Mouse (Mus musculus): ENCODE measurements around the gene Pptc7. TPM values are rescaled to one million over a fixed set of nuclear protein-coding genes. Genes with fewer than 3 reads are reported as not detected.

The Pptc7 gene
- total and polyA plus RNA-seq, 3 experiments, result 77.5 to 133 (median 108) TPM

DNA sequence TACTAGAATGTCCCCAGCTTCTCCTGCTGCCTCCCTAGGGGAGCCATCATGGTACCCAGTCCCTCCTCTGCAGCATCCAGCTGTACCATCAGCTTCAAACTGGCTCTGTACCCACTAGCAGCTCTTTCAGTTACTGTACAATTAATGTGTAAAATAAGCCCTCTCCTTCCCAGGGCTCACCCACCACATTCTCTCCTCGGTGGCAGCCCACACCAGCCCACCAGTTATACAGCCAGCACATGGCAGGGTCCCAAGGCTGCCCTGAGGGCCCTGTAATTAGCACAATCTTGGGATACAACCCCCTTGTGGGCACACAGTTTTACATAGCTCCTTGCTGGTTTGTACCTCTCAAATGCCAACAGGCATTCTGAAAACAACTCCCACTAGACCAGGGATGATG, 43.2 kb upstream of the Pptc7 start:
- Histone ChIP-seq H3K4me3 (no peak overlapping the region), H3K79me2 (replicated peaks; ENCODE audit: control insufficient read depth, insufficient read depth, low read length) (no peaks in the 10 kb centered on the region), H3K36me3 (ENCODE audit: control insufficient read depth, insufficient read depth, low read length) (no peaks in the 10 kb centered on the region), H3K27me3 (ENCODE audit: control insufficient read depth, insufficient read depth, low read length) (no peaks in the 10 kb centered on the region), H3K4me1 (ENCODE audit: control insufficient read depth, insufficient read depth, low read length) (peaks cover 2% of the 10 kb centered on the region; the same call in 1 of the 2 replicates), H3K9ac (ENCODE audit: low read depth, low read length) (no peak overlapping the region), H3K27ac (no peak overlapping the region)
- DNase-seq, result no peak
- TF ChIP-seq EP300 (IDR thresholded peaks at IDR 0.05; ENCODE audit: insufficient read depth, low read depth, low read length), result no peak
- TF ChIP-seq POLR2A (IDR thresholded peaks at IDR 0.05; ENCODE audit: insufficient read depth, low read depth, low read length), result no peak
- TF ChIP-seq CTCF (IDR thresholded peaks at IDR 0.05), result no peak
- intact Hi-C loops (cut with DNase I), result loop anchor here (5.0 kb wide), 1 partner anchor 109 kb away; no protein-coding TSS in a partner anchor
- 80% methylated on average over 1 of the region's 1 CpGs for WGBS

DNA sequence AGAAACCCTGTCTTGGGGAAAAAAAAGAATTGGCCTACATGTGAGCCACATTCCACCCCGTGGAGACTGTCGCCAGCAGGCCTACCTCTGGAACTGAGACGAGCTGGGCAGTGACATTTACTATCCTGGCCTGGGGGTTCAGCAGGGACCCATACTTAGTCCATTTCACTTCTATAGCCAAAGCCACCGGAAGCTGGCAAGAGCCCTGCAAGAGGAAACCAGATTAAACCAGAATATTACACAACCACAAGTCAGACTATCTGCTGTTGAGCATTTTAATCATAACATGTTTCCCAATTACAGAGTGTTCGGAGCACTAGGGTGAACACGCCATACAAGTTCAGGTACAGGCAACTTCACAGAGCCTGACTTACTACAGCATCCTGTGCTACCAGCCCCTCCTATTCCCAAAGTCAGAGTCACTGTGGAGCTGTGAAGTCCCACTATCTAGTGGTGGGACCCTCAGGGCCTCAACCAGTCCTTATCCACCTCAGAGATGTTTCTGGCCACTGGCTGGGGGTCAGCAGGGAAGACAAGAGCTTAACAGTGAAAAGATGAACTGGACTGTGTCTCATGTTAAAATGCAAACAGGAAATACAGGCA, 41.5 kb upstream of the Pptc7 start:
- WGBS, result 80% methylated on average over 6 of the region's 6 CpGs
- TF ChIP-seq POLR2A (IDR thresholded peaks at IDR 0.05; ENCODE audit: insufficient read depth, low read depth, low read length), result no peak
- no peak for TF ChIP-seq EP300 (IDR thresholded peaks at IDR 0.05; ENCODE audit: insufficient read depth, low read depth, low read length)
- TF ChIP-seq CTCF (IDR thresholded peaks at IDR 0.05), result no peak
- intact Hi-C loops (cut with DNase I), result loop anchor here (5.0 kb wide), 1 partner anchor 110 kb away; no protein-coding TSS in a partner anchor
- no peak for DNase-seq
- no peak overlapping the region; the same call in 1 of the 2 replicates for H3K27ac ChIP-seq
- no peak overlapping the region for H3K9ac ChIP-seq (ENCODE audit: low read depth, low read length)
- H3K79me2 ChIP-seq (replicated peaks; ENCODE audit: control insufficient read depth, insufficient read depth, low read length), result no peaks in the 10 kb centered on the region
- H3K27me3 ChIP-seq (ENCODE audit: control insufficient read depth, insufficient read depth, low read length), result no peaks in the 10 kb centered on the region
- no peaks in the 10 kb centered on the region for H3K36me3 ChIP-seq (ENCODE audit: control insufficient read depth, insufficient read depth, low read length)
- H3K4me3 ChIP-seq, result no peak overlapping the region
- H3K4me1 ChIP-seq (ENCODE audit: control insufficient read depth, insufficient read depth, low read length), result peaks cover 2% of the 10 kb centered on the region; the same call in 1 of the 2 replicates

DNA sequence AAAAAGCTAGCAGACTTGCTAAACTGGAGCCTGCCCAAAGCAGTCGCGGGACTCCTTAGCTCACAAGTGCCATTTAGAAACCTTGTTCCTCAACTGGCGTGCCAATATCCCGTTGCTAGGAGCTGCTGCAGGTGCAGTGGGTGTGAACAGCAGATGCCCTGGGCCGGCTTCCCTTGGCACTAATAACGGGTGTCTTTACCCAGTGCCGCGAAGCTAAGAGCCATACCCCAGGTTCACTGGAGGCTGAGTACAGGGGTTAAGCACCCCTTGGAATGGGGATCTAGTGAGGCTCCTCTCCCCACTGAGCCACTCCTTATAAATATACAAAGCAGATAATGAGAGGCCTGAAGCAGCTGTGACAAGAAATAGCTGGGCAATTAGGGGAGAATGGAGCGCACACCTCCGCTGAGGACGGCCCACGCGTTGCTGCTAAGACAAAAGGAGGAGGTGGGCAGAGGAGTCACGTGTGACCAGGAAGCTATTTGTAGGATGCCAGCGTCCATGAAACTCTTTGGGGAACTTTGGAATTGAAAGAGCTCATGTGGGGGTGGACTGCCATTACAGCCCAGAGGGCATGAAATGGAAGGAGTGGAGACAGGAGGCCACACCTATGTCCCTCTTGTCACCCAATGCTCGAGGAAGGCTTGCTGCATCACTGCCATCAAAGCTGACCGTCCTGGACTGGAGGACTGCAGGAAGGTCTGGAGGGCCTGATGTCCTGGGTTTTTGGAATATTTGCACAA, 40.2 kb upstream of the Pptc7 start:
- intact Hi-C loops (cut with DNase I), result loop anchor here (5.0 kb wide), 1 partner anchor 112 kb away; no protein-coding TSS in a partner anchor
- TF ChIP-seq CTCF (IDR thresholded peaks at IDR 0.05) (no peak), EP300 (IDR thresholded peaks at IDR 0.05; ENCODE audit: insufficient read depth, low read depth, low read length) (no peak)

DNA sequence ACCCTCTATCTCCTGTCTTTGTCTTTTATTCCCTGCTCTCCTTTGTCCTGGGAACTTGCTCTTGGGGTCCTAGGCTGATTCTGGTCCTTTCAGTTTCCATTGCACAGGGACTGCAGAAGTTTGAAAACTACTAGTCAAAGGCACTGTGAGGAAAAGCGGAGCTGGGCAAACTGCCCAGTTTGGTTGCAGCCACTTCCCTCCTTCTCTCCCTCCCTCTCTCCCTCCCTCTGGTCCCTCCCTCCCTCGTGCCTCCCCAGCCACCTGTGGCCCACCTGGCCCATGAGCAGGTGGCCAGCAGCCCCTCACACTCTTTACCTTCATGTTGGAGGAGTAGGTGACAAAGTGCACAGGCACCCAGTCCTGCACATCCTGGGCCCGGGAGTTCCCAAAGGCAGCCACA, 39.0 kb upstream of the Pptc7 start:
- Histone ChIP-seq H3K4me3 (no peak overlapping the region), H3K4me1 (ENCODE audit: control insufficient read depth, insufficient read depth, low read length) (no peaks in the 10 kb centered on the region), H3K27me3 (ENCODE audit: control insufficient read depth, insufficient read depth, low read length) (no peaks in the 10 kb centered on the region), H3K79me2 (replicated peaks; ENCODE audit: control insufficient read depth, insufficient read depth, low read length) (no peaks in the 10 kb centered on the region), H3K36me3 (ENCODE audit: control insufficient read depth, insufficient read depth, low read length) (no peaks in the 10 kb centered on the region), H3K27ac (no peak overlapping the region), H3K9ac (ENCODE audit: low read depth, low read length) (no peak overlapping the region)
- DNase-seq, result no peak
- WGBS, result 54% methylated on average over 3 of the region's 3 CpGs
- intact Hi-C loops (cut with DNase I), result no loop called here
- no peak for TF ChIP-seq EP300 (IDR thresholded peaks at IDR 0.05; ENCODE audit: insufficient read depth, low read depth, low read length)

More for the DNA sequence above, 40.2 kb upstream of the Pptc7 start:
- no peak for DNase-seq
- Histone ChIP-seq H3K4me1 (ENCODE audit: control insufficient read depth, insufficient read depth, low read length) (peaks cover 2% of the 10 kb centered on the region; the same call in 1 of the 2 replicates), H3K27me3 (ENCODE audit: control insufficient read depth, insufficient read depth, low read length) (no peaks in the 10 kb centered on the region), H3K4me3 (no peak overlapping the region), H3K9ac (ENCODE audit: low read depth, low read length) (no peak overlapping the region), H3K27ac (no peak overlapping the region), H3K79me2 (replicated peaks; ENCODE audit: control insufficient read depth, insufficient read depth, low read length) (no peaks in the 10 kb centered on the region), H3K36me3 (ENCODE audit: control insufficient read depth, insufficient read depth, low read length) (no peaks in the 10 kb centered on the region)
- 91% methylated on average over 17 of the region's 17 CpGs for WGBS

DNA sequence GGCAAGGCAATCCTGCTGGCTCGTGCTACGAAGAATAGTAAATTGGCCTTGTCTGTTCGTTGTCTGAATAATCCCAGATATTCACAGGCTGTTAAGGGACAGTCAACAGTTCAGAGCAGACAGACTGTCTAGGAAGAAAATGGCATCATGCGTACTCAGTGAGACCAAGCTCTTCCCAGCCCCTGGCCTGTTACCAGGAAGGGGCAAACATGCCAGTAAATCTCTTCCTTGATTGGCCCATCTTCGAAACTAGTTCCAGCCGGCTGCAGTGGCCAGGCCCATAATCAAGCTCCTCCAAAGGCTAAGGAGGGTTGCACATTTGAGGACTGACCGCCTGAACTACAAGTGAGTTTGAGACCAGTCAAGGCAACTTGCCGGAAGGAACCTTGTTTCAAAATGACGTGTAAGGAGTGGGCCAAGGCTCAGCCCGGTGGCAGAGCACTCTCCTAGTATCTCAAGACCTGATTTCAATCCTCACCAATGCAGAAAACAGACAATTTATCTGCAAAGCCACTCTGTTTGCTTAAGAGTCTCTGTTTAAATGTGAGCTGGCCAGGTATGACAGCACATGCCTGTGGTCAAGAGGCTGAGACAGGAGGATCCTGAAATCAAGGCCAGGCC, 37.5 kb upstream of the Pptc7 start:
- TF ChIP-seq POLR2A (IDR thresholded peaks at IDR 0.05; ENCODE audit: insufficient read depth, low read depth, low read length) (no peak), CTCF (IDR thresholded peaks at IDR 0.05) (no peak), EP300 (IDR thresholded peaks at IDR 0.05; ENCODE audit: insufficient read depth, low read depth, low read length) (no peak)
- Histone ChIP-seq H3K27me3 (ENCODE audit: control insufficient read depth, insufficient read depth, low read length) (no peaks in the 10 kb centered on the region), H3K27ac (no peak overlapping the region), H3K36me3 (ENCODE audit: control insufficient read depth, insufficient read depth, low read length) (no peaks in the 10 kb centered on the region), H3K4me3 (no peak overlapping the region), H3K9ac (ENCODE audit: low read depth, low read length) (no peak overlapping the region), H3K79me2 (replicated peaks; ENCODE audit: control insufficient read depth, insufficient read depth, low read length) (no peaks in the 10 kb centered on the region), H3K4me1 (ENCODE audit: control insufficient read depth, insufficient read depth, low read length) (no peaks in the 10 kb centered on the region)
- intact Hi-C loops (cut with DNase I), result no loop called here
- no peak for DNase-seq
- WGBS, result 90% methylated on average over 10 of the region's 10 CpGs

DNA sequence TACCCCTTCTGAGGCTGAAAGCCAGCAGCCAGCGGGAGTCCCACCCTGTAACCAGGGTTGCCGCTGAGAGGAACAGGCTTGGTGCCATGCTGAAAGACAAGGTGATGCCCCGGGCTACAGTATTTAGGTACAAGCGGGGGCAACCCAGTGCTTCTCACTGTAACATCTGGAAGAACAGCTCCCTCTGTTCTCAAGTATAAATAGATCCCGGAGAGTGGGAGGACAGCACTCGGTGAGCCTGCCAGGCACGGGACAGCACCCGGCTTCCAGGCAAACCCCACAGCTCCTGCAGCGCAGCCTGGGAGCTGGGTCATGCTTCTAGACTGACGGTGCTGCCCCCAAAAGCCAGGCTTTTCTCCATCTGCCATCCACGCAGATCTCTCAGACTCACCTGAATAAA, 36.6 kb upstream of the Pptc7 start:
- Histone ChIP-seq H3K4me1 (ENCODE audit: control insufficient read depth, insufficient read depth, low read length) (no peaks in the 10 kb centered on the region), H3K27me3 (ENCODE audit: control insufficient read depth, insufficient read depth, low read length) (no peaks in the 10 kb centered on the region), H3K36me3 (ENCODE audit: control insufficient read depth, insufficient read depth, low read length) (no peaks in the 10 kb centered on the region), H3K4me3 (no peak overlapping the region), H3K79me2 (replicated peaks; ENCODE audit: control insufficient read depth, insufficient read depth, low read length) (no peaks in the 10 kb centered on the region), H3K9ac (ENCODE audit: low read depth, low read length) (no peak overlapping the region), H3K27ac (no peak overlapping the region)
- TF ChIP-seq CTCF (IDR thresholded peaks at IDR 0.05), result no peak
- TF ChIP-seq EP300 (IDR thresholded peaks at IDR 0.05; ENCODE audit: insufficient read depth, low read depth, low read length), result peak; percentile 85
- no peak for TF ChIP-seq POLR2A (IDR thresholded peaks at IDR 0.05; ENCODE audit: insufficient read depth, low read depth, low read length)
- 54% methylated on average over 11 of the region's 11 CpGs for WGBS
- peak; percentile 49 to 67 for DNase-seq
- intact Hi-C loops (cut with DNase I), result no loop called here
